Mouse (Mus musculus): ENCODE measurements around the gene Wdr77.
"Not testable (repeated sequence)": the region's sequence is repeated elsewhere in the genome, so short reads cannot be mapped to it uniquely, and the experiment has no call there.

Gene Wdr77

DNA sequence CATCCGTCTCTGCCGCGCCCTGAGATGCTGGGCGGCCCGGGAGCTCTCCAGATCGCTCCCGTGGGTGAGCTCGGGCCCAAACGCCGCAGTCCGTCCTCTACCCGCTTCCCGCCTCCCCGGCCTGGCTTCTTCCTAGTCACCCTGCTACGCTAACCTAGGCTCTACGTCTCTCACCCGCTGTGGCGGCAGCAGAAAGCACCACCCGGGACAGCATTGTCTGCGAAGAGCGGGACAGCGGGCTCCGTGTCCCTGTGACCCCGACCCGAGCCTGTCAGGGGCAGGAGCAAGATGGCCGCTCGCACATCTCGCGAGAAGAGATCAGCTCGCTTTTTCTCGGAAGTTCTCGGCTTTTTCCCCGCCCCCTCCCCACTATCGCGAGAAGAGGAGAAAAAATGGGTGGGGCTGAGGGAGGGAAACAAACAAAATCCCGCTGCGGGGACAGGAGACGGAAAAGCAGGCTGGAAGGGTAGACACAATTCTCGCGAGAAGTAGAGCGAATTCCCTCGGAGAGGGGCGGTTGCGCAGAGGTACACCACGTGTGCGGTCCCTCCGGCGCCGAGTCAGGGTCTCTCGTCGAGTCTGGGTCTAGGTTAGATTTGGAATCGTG lies at the start of gene Wdr77:
Gene Wdr77, plus strand, starts transcription at position 396 of the 607 bp plus-strand sequence.
- peak; percentile 94 for DNase-seq (ENCODE audit: low spot score in 2 of 2)

DNA sequence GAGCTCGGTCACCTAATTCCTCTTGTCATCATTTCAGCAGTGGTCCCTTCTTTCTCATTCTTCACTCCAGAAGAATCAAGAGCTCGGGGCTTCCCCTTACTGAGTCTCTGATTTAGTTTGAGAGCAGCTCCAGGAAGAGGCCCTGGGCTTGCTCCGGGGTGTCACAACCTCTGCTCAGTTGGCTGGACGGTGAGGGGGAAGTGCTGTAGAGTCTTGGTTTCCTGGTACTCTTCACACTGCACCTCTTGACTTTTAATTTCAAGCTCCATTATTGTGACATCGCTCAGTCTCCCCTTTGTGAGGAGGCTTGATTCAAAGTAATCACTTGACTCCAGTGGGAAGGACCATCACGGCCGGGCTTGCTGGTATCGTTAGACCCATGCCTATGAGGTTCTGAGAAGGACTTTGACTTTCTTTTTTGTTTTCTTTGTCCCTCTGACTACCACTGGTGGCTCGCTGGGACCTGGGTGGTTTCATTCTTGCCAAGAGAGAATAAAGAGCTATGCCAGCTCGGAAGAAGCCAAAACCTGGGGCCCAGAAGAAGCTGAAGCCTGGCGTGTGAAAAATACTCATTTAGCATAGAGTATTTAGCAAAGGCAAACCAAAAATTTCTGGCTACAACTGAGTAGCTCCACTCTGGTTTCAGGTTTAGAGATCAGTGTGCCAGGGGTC lies 48.5 kb upstream of the Wdr77 start:
- DNase-seq (ENCODE audit: low spot score in 2 of 2): no peak

DNA sequence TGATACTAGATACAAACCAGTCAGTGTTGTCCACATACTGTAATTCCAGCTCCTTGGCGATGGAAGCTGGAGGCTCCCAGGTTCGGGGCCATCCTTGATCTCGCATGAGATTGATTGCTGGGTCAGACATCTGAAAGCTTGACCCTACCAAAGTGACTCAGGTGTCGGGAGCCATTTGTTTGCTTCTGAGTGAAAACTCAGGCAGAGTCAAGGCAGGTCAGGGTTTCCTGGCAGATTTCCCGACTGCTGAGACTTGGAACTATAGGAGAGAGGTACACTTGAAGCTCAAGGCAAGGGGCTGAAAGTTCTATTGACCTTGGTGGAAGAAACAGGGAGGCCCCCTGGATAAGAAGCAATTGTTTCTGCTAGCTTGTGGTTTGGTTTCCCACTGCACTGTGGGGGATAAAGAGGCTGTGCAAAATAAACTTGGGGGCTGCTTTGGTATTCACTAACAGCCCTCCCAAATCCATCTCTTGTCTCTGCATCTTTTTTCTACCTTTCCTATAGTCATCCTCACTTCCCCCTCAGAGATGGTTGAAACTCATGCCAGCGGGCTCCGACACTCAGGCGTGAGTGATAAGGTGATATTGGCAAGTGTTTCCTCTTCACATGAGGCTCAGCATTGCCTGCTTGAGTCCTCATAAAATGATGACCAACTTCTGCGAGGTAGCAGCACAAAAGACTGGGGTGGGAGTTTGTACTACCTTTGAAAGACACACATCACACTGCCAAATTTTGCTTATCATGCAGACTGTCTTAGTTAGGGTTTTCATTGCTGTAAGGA lies 46.9 kb upstream of the Wdr77 start:
- no peak for DNase-seq (ENCODE audit: low spot score in 2 of 2)

DNA sequence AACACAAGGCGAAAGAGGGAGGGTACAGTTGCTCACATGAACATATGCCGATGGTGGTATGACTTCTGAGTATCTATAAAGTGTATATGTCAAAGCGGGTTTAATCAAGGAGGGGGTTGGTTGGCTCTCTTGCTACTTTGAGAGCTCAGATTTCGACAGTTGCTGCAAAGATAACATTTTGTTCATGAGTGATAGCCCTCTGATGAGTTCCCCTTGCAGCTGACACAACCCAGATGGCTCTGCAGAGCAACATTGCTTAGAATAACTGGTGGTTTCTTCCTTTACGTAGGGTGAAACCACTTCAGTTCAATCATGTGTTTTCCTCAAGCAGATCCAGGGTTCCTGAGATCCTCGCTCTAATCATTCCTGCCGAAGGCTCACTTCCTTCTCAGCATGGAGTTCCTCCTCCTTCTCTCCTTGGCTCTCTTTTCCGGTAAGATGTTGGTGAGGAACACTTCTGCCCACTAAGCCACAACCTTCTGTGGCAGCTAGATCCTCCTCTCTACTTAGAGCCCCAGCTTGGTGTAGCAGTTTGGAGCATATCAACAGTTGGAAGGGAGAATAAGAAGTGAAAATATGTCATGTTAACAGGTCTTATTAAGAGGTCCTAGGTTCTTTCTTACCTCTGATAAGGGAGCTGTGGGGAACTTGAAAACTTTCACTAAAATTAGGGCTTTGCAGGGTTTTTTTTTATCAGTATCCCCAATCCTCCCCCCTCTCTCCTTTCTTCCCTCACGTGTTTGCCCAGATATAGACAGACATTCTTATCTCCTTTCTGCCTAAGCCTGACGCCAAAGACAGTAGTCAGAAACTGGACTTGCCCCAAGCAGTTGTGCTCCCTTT lies 45.1 kb upstream of the Wdr77 start:
- no peak for DNase-seq (ENCODE audit: low spot score in 2 of 2)

DNA sequence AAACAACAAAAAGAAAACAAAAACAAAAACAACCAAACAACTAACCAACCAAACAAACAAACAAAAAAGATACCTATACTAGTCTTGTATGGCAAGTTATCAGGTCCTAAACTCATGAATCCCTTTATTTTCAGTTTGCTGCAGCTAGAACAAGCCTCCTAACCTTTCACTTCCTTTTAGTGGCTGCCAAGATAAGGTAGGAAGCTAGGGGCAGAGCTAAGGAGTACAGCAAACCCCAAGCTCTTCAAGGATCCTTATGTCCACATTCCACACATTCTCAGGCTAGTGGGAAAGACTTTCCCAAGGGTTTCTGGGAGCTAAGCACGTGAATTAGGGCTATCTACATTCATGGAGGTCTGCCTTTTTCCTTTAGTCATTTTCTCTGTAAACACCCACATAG lies 43.9 kb upstream of the Wdr77 start:
- DNase-seq (ENCODE audit: low spot score in 2 of 2): no peak

DNA sequence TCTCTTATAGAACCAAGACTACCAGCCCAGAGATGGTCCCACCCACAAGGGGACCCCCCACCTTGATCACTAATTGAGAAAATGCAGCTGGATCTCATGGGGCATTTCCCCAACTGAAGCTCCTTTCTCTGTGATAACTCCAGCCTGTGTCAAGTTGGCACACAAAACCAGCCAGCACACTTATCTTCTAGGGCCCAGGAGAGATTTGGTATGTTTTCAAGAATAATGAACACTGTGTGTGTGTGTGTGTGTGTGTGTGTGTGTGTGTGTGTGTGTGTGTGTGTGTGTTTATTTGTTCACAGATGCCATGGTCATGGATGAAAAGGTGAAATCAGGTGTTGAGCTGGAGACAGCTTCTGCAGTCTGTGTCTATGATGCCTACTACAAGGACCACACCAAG lies 42.7 kb upstream of the Wdr77 start:
- DNase-seq (ENCODE audit: low spot score in 2 of 2): not testable (repeated sequence)

DNA sequence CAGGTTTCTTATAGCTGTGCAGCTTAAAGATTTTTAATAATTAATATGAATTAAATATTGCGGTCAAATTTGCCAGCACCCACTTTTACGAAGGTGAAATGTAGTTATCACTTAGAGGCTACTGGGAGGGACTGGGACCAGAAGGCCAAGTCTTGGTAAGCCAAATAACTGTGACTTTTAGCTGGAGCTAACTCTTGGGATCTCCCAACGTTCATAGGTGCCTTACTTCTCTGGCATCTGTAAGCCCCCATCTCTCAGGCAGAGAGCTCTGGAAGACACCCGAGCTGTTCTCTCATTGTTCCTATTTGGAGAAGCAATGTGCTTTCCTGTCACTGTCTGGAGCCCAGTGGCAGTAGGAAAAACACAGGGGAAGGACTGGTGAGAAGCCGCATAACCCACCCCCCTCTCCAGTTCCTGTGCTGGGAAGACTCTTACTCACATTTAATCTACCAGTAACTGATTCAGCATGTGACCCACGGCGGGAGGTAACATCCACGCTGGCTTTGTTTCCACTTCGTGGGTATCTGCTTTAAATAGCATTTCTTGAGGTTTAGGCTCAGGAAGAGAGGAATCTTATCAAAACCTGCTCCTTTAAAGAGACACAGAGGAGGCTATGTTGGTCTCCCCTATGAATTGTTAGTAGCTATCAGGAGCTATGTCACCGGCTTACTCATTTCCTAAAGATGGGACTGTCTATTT lies 41.4 kb upstream of the Wdr77 start:
- no peak for DNase-seq (ENCODE audit: low spot score in 2 of 2)

DNA sequence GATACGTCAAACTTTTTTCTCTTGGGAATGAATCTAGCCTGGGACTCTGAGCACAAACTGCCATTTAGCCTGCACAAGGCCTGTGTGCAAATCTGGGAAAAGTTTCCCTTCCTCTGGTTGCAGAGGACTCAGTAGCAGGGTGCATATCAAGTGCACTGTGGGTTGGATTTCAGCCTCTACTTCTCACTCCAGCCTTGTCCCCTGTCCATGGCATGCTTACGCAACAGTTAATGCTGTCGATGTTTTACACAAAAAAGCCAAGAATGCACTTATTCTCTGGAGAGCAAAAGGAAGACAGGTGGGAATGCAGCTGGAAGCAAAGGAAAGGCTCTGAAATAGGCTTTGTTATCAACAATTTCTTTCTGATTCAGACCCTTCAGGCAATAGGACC lies 40.8 kb upstream of the Wdr77 start:
- DNase-seq (ENCODE audit: low spot score in 2 of 2): no peak

DNA sequence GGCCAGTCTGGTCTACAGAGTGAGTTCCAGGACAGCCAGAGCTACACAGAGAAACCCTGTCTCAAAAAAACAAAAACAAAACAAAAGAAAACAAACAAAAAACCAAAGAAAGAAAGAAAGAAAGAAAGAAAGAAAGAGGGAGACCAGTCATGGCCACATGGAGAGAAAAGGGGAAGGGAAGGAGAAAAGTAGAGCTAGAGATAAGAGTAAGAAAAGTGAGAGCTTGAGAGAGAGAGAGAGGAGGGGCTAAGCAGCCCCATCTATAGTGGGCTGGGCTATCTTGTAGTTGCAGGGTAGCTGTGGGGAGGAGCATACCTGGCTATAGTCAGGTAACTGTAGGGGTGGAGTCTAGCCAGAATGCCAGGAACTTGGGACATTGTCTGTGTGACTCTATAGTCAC lies 38.4 kb upstream of the Wdr77 start:
- not testable (repeated sequence) for DNase-seq (ENCODE audit: low spot score in 2 of 2)

DNA sequence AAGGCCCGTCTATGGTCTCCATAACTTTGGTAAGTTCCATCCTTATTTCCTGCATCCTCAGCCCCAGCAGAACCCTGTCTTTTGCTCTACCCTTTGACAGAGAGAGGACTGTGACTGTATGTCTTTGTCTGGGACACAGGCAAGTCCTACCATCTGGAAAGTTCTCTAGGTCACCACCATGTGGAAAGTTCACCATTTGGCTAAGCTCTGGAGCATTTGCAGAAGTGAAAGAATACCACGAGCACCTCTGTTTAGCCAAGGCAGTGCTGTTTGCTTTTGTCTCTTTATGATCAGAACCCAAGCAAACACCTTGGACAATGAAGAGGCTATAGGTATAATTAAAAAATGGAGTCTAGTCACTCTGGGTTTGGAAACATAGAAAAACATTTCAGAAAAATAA lies 37.2 kb upstream of the Wdr77 start:
- no peak for DNase-seq (ENCODE audit: low spot score in 2 of 2)

DNA sequence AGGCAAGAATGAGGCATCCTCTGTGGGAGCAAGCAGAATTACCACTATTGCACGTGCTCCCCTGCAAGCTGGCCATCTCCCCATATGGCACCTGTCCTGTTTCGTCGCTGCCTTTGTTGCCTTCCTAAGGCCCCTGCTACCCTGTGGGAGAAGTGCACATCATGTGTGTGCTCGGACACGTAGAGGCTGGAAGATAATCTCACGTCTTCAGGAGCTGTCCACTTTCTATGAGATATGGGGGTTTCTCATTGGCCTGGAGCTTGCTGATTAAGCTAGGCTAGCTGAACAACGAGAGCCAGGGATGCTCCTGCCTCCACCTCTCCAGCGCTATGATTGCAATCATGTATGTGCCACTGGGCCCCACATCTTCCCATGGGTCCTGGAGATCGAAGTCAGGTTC lies 34.6 kb upstream of the Wdr77 start:
- no peak for DNase-seq (ENCODE audit: low spot score in 2 of 2)

DNA sequence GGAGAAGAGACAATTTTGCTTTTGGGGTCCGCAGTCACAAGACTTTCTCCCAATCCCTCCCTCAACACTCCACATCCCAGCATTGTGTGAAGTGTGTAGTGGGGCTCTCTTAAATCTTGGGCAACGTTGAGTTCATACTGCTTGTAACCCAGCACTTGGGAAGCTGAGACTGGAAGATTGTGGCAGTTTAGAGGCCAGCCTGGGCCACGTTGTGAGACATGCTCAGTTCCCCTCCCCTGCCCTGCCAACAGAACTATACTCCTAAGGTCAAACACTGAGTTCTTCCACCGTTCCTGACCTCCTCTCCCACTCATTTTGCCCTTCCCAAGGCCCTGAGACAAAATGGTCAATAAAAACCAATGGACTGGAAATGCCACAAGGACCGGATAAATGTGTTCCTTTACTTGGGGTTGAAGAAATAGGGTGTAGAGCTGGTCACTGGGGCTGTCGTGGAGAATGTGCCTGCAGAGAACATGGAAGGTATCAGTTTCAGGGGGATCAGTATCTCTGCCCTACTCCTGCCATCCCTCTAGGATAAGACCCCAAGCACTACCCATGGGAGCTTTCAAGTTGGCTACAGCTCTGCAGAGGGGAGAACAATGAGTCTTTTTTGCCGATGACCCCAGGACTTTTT lies 31.5 kb upstream of the Wdr77 start:
- no peak for DNase-seq (ENCODE audit: low spot score in 2 of 2)

DNA sequence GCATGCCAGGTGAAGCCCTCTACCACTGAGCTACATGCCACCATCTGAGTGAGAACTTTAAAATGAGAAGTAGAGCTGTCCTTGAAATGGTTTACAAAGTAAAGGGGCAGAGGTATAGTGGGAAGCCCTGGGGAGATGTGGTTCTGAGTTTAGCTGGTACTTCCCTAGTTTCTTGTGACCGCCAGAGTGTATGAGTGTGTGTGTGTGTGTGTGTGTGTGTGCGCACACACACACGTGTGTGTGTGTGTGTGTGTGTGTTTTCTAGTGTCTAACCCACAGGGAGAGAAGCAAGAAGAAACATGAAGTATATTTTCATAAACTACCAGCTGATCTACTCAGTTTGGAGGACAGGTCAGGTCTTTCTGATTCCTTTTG lies 31.0 kb upstream of the Wdr77 start:
- no peak for DNase-seq (ENCODE audit: low spot score in 2 of 2)

DNA sequence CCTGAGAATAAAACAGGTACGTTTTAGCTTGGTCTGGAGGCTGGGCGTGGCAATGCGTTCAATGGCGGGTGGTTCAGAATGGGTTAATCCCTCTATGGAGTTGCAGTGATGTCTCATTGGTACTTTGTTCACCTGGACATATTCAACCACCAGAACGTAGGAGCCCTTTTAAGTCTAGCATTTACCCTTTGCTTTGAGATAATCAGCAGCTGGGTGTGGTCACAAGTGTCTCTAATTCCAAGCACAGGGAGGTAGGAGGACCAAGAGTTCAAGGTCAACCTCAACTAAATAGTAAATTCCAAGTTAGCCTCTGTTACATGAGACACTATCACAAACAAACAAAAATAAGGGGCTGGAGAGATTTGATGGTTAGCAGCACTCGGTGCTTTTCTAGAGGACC lies 30.4 kb upstream of the Wdr77 start:
- DNase-seq (ENCODE audit: low spot score in 2 of 2): no peak

DNA sequence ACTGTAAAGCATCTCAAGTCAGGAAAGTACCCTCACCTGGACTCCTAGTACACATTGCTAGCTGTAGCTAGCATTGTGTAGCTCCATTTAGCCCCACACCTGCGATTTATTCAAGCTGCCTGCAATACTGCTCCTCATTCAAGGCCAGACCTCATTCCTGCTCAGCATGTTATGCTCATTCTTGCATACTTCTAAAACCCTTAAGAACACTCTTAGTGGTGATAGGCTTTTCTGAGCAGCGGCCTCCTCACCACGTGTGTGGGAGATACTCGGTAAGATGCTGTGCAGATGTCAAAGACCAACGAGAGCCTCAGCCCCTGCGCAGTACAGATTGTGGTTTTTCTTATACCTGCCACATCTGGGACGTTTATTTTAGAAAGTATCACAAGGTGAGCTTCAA lies 29.3 kb upstream of the Wdr77 start:
- DNase-seq (ENCODE audit: low spot score in 2 of 2): no peak

DNA sequence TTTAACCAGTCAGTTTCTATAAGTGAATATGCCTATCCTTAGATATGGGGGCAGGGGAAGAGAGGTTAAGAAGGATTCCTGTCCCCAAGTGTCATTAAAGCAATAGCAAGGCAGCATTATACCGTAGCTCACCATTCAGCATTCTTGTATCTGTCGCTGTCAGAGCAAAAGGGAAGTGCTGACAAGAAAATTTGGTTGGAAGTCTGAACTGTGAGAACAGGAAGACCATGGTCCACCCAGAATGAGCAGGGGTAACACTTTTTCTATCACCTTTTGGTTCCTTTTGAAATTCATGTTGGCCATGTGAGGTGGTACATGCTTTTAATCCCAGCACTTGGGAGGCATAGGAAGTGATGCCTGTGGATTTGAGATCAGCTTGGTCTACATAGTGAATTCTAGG lies 28.1 kb upstream of the Wdr77 start:
- DNase-seq (ENCODE audit: low spot score in 2 of 2): no peak

DNA sequence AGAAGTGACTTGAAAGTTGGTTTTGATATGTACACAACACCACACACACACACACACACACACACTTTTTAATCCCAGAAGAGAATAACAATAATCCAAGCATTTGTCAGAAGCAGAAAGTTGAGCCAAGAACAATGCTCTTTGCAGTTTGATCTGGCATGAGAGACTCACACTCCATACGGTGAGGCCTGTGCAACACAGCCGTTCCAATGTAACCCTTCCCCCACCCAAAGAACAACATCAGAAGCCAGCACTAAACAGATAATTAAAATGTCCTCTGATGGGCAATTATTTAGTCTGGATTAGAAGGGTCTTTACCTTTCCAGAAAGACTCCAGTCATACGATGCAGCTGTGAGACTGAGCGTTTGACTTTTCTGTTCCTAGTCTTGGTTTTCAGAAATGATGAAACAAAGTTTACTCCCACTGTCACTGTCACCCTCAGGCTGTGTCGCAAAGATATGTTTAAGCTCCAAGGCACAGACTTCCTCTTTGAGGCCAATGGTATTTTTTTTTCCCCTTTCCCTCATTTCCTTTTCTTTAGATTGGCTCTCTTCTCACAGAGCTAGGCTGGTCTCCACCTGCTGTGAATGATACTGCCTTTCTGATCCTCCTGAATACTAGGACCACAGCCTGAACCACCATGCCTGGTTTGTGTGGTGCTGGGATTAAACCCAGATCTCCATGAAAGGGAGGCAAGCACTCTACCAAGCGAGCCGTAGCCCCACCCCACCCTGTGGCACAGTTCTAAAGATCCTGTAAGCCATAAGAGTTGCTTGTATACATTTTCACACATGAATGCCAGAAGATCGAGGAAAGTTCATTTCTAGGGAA lies 26.7 kb upstream of the Wdr77 start, which contains the start of gene I830077J02Rik:
Gene I830077J02Rik, minus strand, starts transcription at position 425 of the 832 bp plus-strand sequence.
- DNase-seq (ENCODE audit: low spot score in 2 of 2): no peak

DNA sequence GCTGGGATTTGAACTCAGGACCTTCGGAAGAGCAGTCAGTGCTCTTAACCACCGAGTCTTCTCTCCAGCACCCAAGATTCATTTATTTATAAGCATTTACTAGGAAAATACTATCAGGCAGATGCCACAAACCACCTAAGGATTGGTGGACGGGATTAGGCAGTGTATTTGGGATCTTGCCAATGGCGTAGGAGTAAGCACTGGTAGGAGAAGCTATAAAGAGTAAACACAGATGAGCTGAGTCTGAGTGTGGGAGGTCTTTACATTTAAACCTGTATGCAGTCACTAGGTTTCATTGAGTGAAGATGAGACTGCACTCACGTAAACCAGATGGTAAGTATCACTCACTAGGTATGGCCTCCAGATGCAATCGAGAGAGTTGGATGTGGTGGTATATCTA lies 25.2 kb upstream of the Wdr77 start:
- no peak for DNase-seq (ENCODE audit: low spot score in 2 of 2)

DNA sequence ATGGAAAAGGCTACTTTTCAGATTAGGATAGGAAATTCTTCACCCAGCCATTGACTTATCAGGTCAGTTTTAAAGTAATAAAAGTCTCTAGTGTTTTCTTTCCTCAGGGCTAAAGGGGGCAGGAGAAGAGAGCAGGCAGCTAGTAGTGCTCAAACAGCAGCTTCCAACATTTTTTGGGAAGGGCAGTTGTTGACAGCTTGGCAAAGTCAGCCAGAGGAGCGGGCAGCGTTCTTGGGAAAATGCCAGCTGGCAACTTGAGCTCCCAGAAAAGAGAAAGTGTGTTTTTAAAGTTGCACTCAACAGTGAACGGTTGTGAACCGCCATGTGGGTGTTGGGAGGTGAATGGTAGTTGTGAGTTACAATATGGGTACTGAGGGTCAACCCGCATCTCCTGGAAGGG lies 24.1 kb upstream of the Wdr77 start:
- no peak for DNase-seq (ENCODE audit: low spot score in 2 of 2)

DNA sequence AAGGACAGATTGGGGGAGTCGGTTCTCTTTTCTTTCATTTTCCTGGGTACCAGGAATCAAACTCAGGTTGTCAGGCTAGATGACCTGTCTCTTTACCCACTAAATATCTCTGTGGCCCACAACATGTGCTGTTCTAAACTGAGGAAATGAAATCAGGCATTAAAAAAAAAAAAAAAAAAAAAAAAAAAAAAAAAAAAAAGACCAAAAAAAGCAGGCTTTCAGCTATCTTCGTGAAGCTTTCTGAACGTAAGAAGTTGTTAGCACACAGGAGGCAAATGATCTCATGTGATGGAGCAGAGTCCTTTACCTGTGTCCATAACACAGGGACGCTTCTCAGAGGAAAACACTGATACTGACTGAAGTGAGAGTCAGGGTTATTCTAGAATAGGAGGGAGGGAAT lies 23.1 kb upstream of the Wdr77 start:
- DNase-seq (ENCODE audit: low spot score in 2 of 2): no peak

Data from frontal cortex, postnatal 10 days (tissue).